Mouse (Mus musculus) intestine, postnatal 0 days (tissue): ENCODE measurements at regions not wholly inside any gene's neighbourhood (a gene's known extent, or its start where the extent isn't known, plus 50 kb on each side); places are given as distances from the start of the nearest gene placed in this dataset.

Experiments
- ATAC-seq: fragments of 200-750 bp; cut with Nextera tagmentation; 2 replicates; pipeline ENCODE4 v1.8.0; 2017; ENCODE audit warnings: mild to moderate bottlenecking, moderate TSS enrichment, moderate library complexity
- H3K27ac ChIP-seq: fragments of 300-500 bp; sonication (generic); 2 replicates; pipeline ENCODE4 v1.5.1; 2014; ENCODE audit warnings: mild to moderate bottlenecking, low read depth, low read length, moderate library complexity
- H3K27me3 ChIP-seq: fragments of 300-500 bp; sonication (generic); replicated peaks from 2 replicates; pipeline ENCODE4 v1.6.1; 2014; ENCODE audit warnings: low read length, mixed read lengths; ENCODE audit not compliant: control insufficient read depth, insufficient read depth
- H3K36me3 ChIP-seq: fragments of 300-500 bp; sonication (generic); 2 replicates; pipeline ENCODE4 v1.6.1; 2014; ENCODE audit warnings: mild to moderate bottlenecking, moderate library complexity; ENCODE audit not compliant: control insufficient read depth, insufficient read depth
- H3K4me1 ChIP-seq: fragments of 300-500 bp; sonication (generic); replicated peaks from 2 replicates; pipeline ENCODE4 v1.6.1; 2014; ENCODE audit warnings: antibody characterized with exemption, low read length, mixed read lengths; ENCODE audit not compliant: control insufficient read depth, insufficient read depth
- H3K4me2 ChIP-seq: fragments of 300-500 bp; sonication (generic); replicated peaks from 2 replicates; pipeline ENCODE4 v1.6.1; 2014; ENCODE audit warnings: low read depth, mild to moderate bottlenecking, moderate library complexity
- H3K4me3 ChIP-seq: fragments of 300-500 bp; sonication (generic); 2 replicates; pipeline ENCODE4 v1.5.1; 2014; ENCODE audit warnings: low read depth, low read length
- H3K9ac ChIP-seq: fragments of 300-500 bp; sonication (generic); 2 replicates; pipeline ENCODE4 v1.6.1; 2014; ENCODE audit warnings: mild to moderate bottlenecking, low read depth, low read length
- H3K9me3 ChIP-seq: fragments of 300-500 bp; sonication (generic); 2 replicates; pipeline ENCODE4 v1.6.1; 2016; ENCODE audit warnings: mixed run types; ENCODE audit not compliant: control insufficient read depth
- CTCF ChIP-seq: sonication (generic); IDR thresholded peaks from 2 replicates; pipeline ENCODE4 v1.5.1; 2016; ENCODE audit warnings: low read depth, mild to moderate bottlenecking, control low read depth, antibody characterized with exemption, moderate library complexity
- WGBS: fragments of 180-500 bp; shearing (Covaris S2); extraction: QIAGEN DNeasy Blood & Tissue Kit; methylation state at CpG from one replicate; pipeline ENCODE4 v1.1.7; 2014; 5-methylcytosine and 5-hydroxymethylcytosine counted together

DNA sequence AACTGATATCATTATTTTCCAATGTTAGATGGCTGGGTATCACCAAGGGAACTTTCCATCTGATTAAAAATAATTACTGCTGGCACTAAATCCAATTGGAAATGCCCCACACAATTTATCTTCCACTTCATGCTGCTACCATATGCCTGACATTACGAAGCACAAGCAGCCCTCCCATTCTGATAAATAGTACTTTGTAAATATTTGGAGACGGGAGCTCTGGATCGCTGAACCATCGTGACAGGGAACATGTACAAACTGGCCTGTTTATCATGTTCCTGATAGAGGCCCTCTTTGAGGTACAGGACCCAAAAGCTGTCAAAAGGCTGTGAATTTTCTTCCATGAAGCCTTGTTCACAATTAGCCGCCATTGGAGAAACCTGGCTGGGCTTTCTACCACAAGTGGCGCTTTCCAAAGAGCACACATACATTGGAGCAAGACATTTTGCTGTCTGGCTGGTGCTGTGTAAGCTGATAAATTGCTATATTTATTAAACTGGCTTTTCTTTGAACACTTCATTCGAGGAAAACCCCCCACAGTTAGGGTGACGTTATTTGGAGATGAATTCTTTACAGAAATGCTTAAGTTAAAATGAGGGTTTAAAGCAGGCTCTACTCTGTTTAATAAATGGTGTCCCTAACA, 96.5 kb upstream of the Peli2 start:
- H3K9ac ChIP-seq: no peak overlapping the region
- no peak overlapping the region for H3K4me3 ChIP-seq
- no peak overlapping the region for H3K27ac ChIP-seq
- H3K9me3 ChIP-seq: no peaks in the 10 kb centered on the region
- no peaks in the 10 kb centered on the region for H3K36me3 ChIP-seq
- 35% methylated on average over 8 of the region's 8 CpGs for WGBS
- no peaks in the 10 kb centered on the region for H3K27me3 ChIP-seq
- ATAC-seq: no peak
- no peak for TF ChIP-seq CTCF
- no peaks in the 10 kb centered on the region for H3K4me1 ChIP-seq
- no peak overlapping the region for H3K4me2 ChIP-seq

- Histone ChIP-seq H3K9me3 (no peaks in the 10 kb centered on the region), H3K27me3 (no peaks in the 10 kb centered on the region), H3K27ac (no peak overlapping the region), H3K9ac (no peak overlapping the region), H3K4me1 (no peaks in the 10 kb centered on the region), H3K4me3 (no peak overlapping the region), H3K4me2 (no peak overlapping the region), H3K36me3 (no peaks in the 10 kb centered on the region)
- 85% methylated on average over 4 of the region's 4 CpGs for WGBS
- no peak for TF ChIP-seq CTCF
- ATAC-seq: no peak
These were observed 81.3 kb upstream of the Peli2 start for GRCm38 (mm10) chr14:48039286-48039790.

- Histone ChIP-seq H3K4me3 (no peak overlapping the region), H3K9me3 (no peaks in the 10 kb centered on the region), H3K4me1 (no peaks in the 10 kb centered on the region), H3K27me3 (no peaks in the 10 kb centered on the region), H3K27ac (no peak overlapping the region), H3K36me3 (no peaks in the 10 kb centered on the region), H3K4me2 (no peak overlapping the region), H3K9ac (no peak overlapping the region)
- no peak for ATAC-seq
- no peak for TF ChIP-seq CTCF
- WGBS: 82% methylated on average over 9 of the region's 9 CpGs
These were observed 74.5 kb upstream of the Peli2 start for GRCm38 (mm10) chr14:48046094-48046493.

DNA sequence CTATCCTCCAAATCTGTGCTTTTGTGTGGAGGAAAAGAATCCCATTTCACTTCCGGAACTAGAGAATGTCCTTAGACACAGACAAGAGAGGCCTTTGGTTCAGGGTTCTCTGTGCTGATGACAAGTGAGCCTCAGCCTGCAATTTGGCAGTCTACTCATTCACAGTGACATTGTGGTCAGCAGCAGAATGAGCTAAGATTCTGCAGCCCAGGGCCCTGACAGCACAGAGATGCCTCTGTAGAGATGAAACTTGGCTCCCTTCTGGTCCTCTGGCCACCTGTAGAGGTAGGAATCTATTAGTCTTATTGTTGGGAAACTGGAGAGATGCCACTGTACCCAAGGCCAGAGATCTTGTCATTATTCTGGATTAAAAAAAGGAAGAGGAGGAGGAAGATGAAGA, 73.8 kb upstream of the Peli2 start:
- Histone ChIP-seq H3K9me3 (no peaks in the 10 kb centered on the region), H3K4me3 (no peak overlapping the region), H3K4me1 (no peaks in the 10 kb centered on the region), H3K36me3 (no peaks in the 10 kb centered on the region), H3K9ac (no peak overlapping the region), H3K4me2 (no peak overlapping the region), H3K27ac (no peak overlapping the region), H3K27me3 (no peaks in the 10 kb centered on the region)
- no peak for ATAC-seq
- no peak for TF ChIP-seq CTCF
- WGBS: 90% methylated on average over 1 of the region's 1 CpGs

- no peak for TF ChIP-seq CTCF
- H3K4me2 ChIP-seq: no peak overlapping the region
- H3K27me3 ChIP-seq: no peaks in the 10 kb centered on the region
- no peaks in the 10 kb centered on the region for H3K9me3 ChIP-seq
- no peaks in the 10 kb centered on the region for H3K36me3 ChIP-seq
- H3K27ac ChIP-seq: no peak overlapping the region
- no peak overlapping the region for H3K9ac ChIP-seq
- H3K4me1 ChIP-seq: no peaks in the 10 kb centered on the region
- H3K4me3 ChIP-seq: no peak overlapping the region
- ATAC-seq: no peak
- WGBS: 58% methylated on average over 5 of the region's 5 CpGs
These were observed 70.7 kb upstream of the Peli2 start for GRCm38 (mm10) chr14:48049698-48050459.

DNA sequence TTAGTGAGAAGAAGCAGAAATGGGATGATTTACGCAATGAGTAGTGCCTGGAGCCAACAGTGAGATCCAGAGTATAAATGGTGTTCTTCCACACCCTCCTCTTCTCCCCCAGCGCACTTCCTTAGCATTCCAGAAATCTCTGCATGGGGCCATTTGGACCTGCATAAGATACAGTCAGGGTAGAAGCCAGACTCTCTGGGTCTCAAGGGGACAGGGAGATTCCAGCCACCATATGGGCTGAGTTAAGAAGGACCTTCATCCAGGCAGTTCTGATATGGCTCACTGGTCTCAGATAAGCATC, 70.2 kb upstream of the Peli2 start:
- H3K27ac ChIP-seq: no peak overlapping the region
- H3K4me2 ChIP-seq: no peak overlapping the region
- no peaks in the 10 kb centered on the region for H3K36me3 ChIP-seq
- TF ChIP-seq CTCF: no peak
- H3K9me3 ChIP-seq: no peaks in the 10 kb centered on the region
- 64% methylated on average over 2 of the region's 2 CpGs for WGBS
- H3K4me1 ChIP-seq: no peaks in the 10 kb centered on the region
- no peak overlapping the region for H3K4me3 ChIP-seq
- ATAC-seq: no peak
- H3K27me3 ChIP-seq: no peaks in the 10 kb centered on the region
- H3K9ac ChIP-seq: no peak overlapping the region
